Mouse (Mus musculus) stomach, postnatal 0 days (tissue): ENCODE data around the gene Zbtb24.

Source experiments
- CTCF ChIP-seq: IDR thresholded peaks from 2 replicates; pipeline ENCODE4 v1.5.1; 2016; ENCODE audit warnings: antibody characterized with exemption, low read depth, mild to moderate bottlenecking, moderate library complexity
- EP300 ChIP-seq: optimal IDR thresholded peaks from 2 replicates; pipeline ENCODE3; 2016; ENCODE audit warnings: antibody characterized with exemption

GRCm38 (mm10) chr10:41485778-41486177 is 35.6 kb downstream of the Zbtb24 start:
- TF ChIP-seq CTCF (no peak), EP300 (no peak)
